Mouse (Mus musculus): Measurements from ENCODE around the gene Ccdc134. TPM values are rescaled to one million over a fixed set of nuclear protein-coding genes. Genes with fewer than 3 reads are reported as not detected.
A peak's percentile ranks its signal among the peaks of the same experiment; 100 is the strongest.

The Ccdc134 gene
- polyA plus RNA-seq, 1 experiment from 2014 or later: 18.4 TPM

DNA sequence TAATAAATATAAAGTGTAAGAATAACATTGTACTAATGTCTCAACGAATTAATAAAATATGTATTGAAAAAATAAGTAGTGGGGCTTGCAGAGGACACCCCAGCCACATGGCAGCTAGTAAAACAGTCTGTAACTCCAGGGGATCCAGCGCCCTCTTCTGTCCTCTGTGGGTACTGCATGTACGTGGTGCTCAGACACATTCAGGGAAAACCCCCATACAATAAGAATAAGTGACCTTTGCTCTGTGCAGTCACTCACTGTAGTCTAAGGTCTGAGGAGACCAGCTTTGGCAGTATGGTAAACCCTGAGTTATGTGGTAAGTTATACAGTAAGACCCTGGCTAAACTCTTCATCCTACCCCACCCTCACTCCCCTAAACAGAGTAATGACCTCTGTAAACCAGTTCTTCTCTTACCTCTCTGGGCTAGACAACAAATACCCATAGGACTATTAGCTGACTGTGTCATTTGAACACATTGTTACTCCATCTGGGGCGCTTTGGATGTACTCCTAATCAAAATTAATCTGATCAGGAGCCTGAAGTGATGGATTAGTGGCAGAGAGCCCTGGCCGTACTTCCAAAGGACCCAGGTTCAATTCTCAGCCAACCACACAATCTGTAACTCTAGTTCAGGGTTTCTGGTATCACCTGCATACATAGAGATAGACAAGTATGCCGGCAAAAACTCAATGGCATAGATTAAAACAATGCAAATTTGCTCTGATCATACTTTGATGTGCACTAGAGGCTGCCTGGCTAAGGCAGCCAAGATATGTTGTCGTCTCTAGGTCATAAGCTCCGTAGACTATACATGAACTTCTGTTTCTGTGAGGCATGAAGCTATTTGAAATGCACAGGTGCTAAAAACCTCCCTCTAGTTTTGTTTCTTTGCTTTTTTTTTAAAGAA, 37.9 kb downstream of the Ccdc134 start:
- WGBS: 58% methylated on average over 8 of the region's 8 CpGs
- Histone ChIP-seq H3K4me1 (peaks cover 28% of the 10 kb centered on the region), H3K9ac (replicated peaks) (no peak overlapping the region), H3K9me3 (no peaks in the 10 kb centered on the region), H3K36me3 (peaks cover 9% of the 10 kb centered on the region), H3K4me3 (no peak overlapping the region), H3K27ac (replicated peaks) (no peak overlapping the region), H3K27me3 (no peaks in the 10 kb centered on the region), H3K4me2 (replicated peaks) (no peak overlapping the region)
- ATAC-seq (replicated peaks): peak; percentile 55; the same call in 1 of the 2 replicates

DNA sequence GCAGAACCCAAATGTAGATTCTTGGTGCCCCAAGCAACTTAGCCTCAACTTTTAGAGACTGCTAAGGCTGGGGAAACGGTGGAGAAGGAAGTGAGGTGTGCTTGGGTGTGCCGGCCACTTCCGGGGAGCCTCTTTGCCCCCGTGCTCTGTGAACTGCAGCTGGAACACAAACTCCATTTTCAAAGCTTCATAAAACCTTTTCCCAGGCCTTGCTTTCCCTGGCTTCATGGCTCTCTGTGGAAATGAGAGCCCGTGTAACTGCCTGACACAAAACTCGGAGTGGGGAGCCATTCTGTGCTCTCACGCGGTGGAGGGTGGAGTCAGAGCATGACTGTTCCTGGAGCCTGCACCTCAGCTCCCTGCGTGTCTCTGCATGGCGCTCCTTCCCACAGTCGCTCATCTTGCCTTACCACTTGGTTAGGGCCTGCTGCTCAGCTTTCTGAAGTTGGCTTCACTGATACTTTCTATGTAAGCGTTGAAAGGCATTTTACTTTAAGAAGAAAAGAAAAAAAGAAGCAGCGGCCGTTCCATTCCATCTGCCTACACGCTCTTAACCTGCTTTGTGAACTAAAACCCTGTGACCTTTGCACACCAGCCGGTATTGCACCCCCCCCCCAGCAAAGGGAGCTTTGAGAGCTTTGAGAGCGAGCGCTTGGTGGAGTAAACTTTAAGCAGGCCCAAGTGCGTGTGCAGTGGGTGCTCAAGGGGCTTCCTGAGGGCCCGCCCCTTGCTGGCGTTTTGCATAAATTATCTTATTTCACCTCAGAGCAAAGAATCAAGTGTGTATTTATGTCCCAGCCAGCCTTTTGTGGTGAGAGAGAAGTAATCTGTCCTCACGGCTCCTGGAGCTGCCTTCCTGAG, 38.7 kb downstream of the Ccdc134 start:
- H3K4me2 ChIP-seq (replicated peaks): no peak overlapping the region
- H3K4me1 ChIP-seq: peaks cover 28% of the 10 kb centered on the region
- H3K27ac ChIP-seq (replicated peaks): peak overlapping the region; percentile 24; the same call in 1 of the 2 replicates
- H3K9ac ChIP-seq (replicated peaks): no peak overlapping the region
- H3K4me3 ChIP-seq: no peak overlapping the region
- ATAC-seq (replicated peaks): no peak
- no peaks in the 10 kb centered on the region for H3K27me3 ChIP-seq
- H3K9me3 ChIP-seq: no peaks in the 10 kb centered on the region
- H3K36me3 ChIP-seq: peaks cover 18% of the 10 kb centered on the region
- 45% methylated on average over 22 of the region's 22 CpGs for WGBS

DNA sequence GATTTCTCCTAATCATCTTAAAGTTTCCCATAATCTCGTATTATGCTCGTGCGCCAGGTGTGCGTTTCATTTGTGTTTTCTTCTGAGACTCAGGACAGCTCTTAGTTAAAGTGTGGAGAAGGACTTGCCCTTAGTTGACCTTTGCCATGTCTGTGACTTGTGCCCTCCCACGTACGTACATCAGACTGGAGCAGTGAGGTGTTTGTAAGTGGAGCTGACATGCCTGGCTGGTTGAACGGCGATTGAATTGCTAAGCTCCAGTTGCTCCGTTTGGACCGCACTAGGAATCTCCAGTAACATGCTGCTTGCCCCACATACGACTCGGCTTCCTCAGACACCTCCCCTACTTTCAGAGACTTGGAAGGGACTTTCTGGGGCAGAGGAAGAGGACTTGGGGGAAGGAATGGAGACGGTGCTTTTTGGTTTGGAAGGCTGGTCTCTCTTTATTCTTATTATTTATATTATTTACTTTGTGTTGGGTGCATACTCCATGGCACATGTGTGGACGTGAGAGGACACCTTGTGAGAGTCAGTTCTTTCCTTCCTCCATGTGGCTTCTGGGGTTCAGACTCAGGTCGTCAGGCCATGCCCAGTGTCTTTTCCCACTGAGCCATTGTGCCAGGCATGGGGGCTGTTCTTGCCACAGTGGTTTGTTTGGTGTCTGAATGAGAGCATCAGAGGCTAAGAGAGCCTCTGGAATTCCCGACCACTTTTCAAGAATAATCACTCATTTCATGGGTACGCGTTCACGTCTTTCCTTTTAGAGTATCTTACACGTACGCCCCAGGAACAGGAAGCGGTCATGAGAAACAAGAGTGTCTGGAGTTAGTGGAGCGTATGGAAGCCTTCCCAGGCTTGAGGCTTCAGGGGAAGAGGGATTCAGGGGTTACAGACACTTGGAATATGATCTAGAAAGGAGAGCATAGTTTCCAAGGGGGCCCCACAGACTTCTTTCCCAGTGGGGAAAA, 39.8 kb downstream of the Ccdc134 start:
- 71% methylated on average over 23 of the region's 23 CpGs for WGBS
- no peak for ATAC-seq (replicated peaks)
- Histone ChIP-seq H3K27me3 (no peaks in the 10 kb centered on the region), H3K4me1 (peaks cover 28% of the 10 kb centered on the region), H3K27ac (replicated peaks) (no peak overlapping the region), H3K36me3 (peaks cover 27% of the 10 kb centered on the region), H3K9me3 (no peaks in the 10 kb centered on the region), H3K9ac (replicated peaks) (no peak overlapping the region), H3K4me2 (replicated peaks) (no peak overlapping the region), H3K4me3 (no peak overlapping the region)

DNA sequence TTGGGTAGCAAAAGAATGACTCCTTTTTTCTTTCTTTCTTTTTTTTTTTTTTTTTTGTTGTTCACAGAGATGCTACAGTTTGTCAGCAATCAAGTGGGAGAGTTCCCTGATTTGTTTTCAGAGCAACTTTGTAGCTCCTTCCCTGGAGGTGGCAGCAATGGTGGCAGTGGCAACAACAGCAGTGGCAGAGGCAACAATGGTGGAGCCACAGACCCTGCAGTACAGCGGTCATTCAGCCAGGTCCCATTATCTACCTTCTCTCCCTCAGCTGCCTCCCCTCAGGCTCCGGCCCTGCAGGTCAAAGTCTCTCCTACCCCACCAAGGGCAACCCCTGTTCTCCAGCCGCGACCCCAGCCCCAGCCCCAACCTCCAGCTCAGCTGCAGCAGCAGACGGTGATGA, 41.9 kb downstream of the Ccdc134 start:
- Histone ChIP-seq H3K4me2 (replicated peaks) (no peak overlapping the region), H3K9me3 (no peaks in the 10 kb centered on the region), H3K4me1 (peaks cover 19% of the 10 kb centered on the region), H3K27me3 (no peaks in the 10 kb centered on the region), H3K27ac (replicated peaks) (no peak overlapping the region), H3K36me3 (peaks cover 46% of the 10 kb centered on the region), H3K4me3 (no peak overlapping the region), H3K9ac (replicated peaks) (no peak overlapping the region)
- 87% methylated on average over 5 of the region's 5 CpGs for WGBS
- ATAC-seq (replicated peaks): no peak

DNA sequence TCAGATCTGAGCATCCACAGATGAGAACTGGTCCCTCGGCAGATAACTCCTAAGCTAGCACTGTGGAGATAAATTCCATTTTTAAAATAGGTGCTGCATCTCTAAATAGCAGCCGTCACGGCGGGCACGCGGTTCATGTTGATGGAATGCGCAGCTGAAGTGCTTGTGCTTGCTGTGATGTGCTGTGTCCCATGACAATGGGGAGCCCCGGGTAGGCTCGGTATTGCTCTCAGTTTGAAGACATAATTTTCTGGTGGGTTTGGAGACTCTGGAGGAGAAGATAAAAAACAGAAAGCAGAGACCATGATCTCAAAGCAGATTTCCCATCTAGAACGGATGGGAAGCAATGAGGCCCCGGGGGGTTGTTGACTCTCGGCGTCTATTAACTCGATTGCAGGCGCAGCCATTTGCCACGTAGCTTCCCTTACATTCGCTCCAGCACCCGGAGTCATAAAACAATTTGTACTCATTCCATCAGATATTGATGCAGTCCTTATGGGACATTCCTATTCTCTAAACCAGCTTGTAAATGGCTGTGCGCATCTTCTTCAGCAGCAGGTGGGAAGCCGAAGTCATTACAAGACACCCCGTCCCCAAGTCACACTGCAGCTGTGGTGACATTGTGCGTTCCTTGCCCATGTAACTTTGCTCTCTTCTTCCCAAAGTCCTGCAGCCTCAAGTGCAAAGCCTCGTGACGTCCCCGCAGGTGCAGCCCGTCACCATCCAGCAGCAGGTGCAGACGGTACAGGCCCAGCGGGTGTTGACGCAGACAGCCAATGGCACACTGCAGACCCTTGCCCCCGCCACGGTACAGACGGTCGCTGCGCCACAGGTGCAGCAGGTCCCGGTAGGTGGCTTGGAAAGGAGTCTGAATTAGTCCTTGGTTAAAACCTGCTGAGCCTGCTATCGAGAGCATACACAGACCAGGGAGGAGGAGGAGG, 43.0 kb downstream of the Ccdc134 start:
- Histone ChIP-seq H3K36me3 (peaks cover 56% of the 10 kb centered on the region), H3K4me1 (peaks cover 15% of the 10 kb centered on the region), H3K9me3 (no peaks in the 10 kb centered on the region), H3K27ac (replicated peaks) (no peak overlapping the region), H3K4me3 (no peak overlapping the region), H3K27me3 (no peaks in the 10 kb centered on the region), H3K9ac (replicated peaks) (no peak overlapping the region), H3K4me2 (replicated peaks) (no peak overlapping the region)
- WGBS: 87% methylated on average over 36 of the region's 36 CpGs
- no peak for ATAC-seq (replicated peaks)

DNA sequence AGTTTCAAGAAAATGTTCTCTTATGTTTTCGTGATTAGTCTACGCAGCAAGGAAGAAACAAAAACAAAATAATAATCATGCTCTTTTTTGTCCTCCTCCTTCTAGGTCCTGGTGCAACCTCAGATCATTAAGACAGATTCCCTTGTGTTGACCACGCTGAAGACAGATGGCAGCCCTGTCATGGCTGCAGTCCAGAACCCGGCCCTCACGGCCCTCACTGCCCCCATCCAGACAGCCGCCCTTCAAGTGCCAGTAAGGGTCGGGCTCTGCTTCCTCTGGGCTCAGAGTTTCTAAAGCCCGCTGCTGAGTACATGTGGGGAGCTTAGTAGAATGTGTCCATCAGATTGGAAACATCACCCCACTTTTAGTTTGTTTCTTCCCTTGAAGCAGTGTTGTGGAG, 44.9 kb downstream of the Ccdc134 start:
- WGBS: 72% methylated on average over 8 of the region's 8 CpGs

DNA sequence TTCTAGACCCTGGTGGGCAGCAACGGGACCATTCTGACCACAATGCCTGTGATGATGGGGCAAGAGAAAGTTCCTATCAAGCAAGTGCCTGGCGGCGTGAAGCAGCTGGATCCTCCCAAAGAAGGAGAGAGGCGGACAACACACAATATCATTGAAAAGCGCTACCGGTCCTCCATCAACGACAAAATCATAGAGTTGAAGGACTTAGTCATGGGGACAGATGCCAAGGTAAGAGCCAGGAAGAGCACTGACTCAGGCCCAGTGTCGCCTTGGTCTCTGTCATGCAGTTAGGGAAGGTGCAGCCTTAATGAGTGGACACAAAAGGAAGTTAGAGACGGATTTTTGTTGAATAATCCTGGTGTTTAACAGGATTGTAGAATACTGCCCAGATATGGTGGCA, 47.4 kb downstream of the Ccdc134 start:
- peaks cover 94% of the 10 kb centered on the region for H3K36me3 ChIP-seq
- H3K27me3 ChIP-seq: no peaks in the 10 kb centered on the region
- no peak overlapping the region for H3K4me3 ChIP-seq
- H3K4me1 ChIP-seq: no peaks in the 10 kb centered on the region
- H3K27ac ChIP-seq (replicated peaks): no peak overlapping the region
- no peak overlapping the region for H3K4me2 ChIP-seq (replicated peaks)
- H3K9me3 ChIP-seq: no peaks in the 10 kb centered on the region
- WGBS: 95% methylated on average over 9 of the region's 9 CpGs
- no peak for ATAC-seq (replicated peaks)
- H3K9ac ChIP-seq (replicated peaks): no peak overlapping the region

More for the DNA sequence above, 44.9 kb downstream of the Ccdc134 start:
- Histone ChIP-seq H3K4me1 (no peaks in the 10 kb centered on the region), H3K27me3 (no peaks in the 10 kb centered on the region), H3K27ac (replicated peaks) (no peak overlapping the region), H3K36me3 (peaks cover 74% of the 10 kb centered on the region), H3K4me3 (no peak overlapping the region), H3K9me3 (no peaks in the 10 kb centered on the region), H3K4me2 (replicated peaks) (no peak overlapping the region), H3K9ac (replicated peaks) (no peak overlapping the region)
- ATAC-seq (replicated peaks): no peak

DNA sequence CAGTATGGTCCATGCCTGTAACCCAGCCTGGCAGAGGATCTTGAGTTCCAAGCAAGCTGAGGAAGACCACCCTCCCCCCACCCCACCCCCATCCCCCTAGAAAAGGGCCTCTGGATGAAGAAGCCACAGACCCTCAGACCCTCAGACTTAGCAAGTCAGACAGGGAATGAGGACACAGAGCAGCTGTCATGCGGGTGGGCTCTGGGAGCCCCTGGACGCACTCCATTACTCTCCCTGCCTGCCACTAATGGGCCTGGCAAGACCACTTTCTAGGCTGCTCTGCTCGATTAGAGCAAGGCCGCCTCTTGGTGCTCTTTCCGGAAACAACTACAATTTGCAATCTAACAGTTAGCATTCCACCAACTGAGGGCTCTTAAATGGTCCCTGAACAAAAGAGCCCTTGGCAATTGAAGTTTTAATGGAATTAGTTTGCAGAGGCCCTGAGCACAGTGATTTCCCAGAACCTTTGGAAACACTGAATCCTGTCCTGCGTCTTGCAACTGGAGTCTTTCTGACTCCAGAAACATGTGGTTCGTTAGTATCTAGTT, 50.1 kb downstream of the Ccdc134 start:
- H3K4me2 ChIP-seq (replicated peaks): no peak overlapping the region
- H3K4me1 ChIP-seq: no peaks in the 10 kb centered on the region
- H3K4me3 ChIP-seq: no peak overlapping the region
- no peak overlapping the region for H3K9ac ChIP-seq (replicated peaks)
- peaks cover 95% of the 10 kb centered on the region for H3K36me3 ChIP-seq
- WGBS: 82% methylated on average over 7 of the region's 7 CpGs
- H3K27me3 ChIP-seq: no peaks in the 10 kb centered on the region
- H3K27ac ChIP-seq (replicated peaks): no peak overlapping the region
- no peaks in the 10 kb centered on the region for H3K9me3 ChIP-seq
- no peak for ATAC-seq (replicated peaks)

DNA sequence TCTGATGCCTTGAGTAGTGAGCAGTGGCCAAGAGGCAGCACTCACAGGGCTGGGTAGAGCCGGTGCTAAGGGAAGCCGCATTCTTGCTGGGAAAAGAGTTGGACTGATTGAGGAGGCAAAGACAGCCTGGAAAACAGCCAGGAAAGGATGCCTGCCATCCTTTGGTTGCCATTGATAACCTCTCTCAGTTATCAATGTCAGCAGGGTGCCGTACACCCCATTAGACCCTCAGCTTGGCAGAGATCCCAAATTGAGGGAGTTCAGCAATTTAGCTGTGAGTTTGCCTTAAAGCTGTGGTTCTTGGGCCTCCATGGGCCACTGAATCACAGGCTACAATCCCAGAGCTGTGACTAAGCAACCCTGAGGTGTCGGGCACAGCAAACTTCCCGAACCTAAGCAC, 53.4 kb downstream of the Ccdc134 start:
- no peaks in the 10 kb centered on the region for H3K9me3 ChIP-seq
- no peak overlapping the region for H3K4me2 ChIP-seq (replicated peaks)
- peaks cover 99% of the 10 kb centered on the region for H3K36me3 ChIP-seq
- 77% methylated on average over 5 of the region's 5 CpGs for WGBS
- no peak for ATAC-seq (replicated peaks)
- no peak overlapping the region for H3K9ac ChIP-seq (replicated peaks)
- H3K27ac ChIP-seq (replicated peaks): no peak overlapping the region
- H3K27me3 ChIP-seq: no peaks in the 10 kb centered on the region
- no peak overlapping the region for H3K4me3 ChIP-seq
- no peaks in the 10 kb centered on the region for H3K4me1 ChIP-seq

DNA sequence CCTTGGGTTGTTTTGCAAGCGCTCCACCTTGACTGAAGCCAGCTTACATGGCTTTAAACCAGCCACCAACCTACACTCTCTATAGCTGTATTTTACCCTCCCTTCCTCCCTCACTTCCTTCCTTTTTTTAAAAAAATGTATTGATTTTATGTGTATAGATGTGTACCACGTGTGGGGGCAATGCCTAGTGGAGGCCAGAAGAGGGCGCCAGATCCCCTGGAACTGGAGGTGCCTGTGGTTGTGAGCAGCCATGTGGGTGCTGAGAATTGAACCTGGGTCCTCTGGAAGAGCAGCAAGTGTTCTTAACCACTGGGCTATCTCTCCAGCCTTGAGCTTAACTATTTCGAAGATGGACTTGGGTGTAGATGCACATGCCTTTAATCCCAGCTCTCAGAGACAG, 54.6 kb downstream of the Ccdc134 start:
- no peaks in the 10 kb centered on the region for H3K27me3 ChIP-seq
- no peak overlapping the region for H3K4me3 ChIP-seq
- H3K4me2 ChIP-seq (replicated peaks): no peak overlapping the region
- peaks cover 99% of the 10 kb centered on the region for H3K36me3 ChIP-seq
- H3K27ac ChIP-seq (replicated peaks): no peak overlapping the region
- no peak for ATAC-seq (replicated peaks)
- H3K9me3 ChIP-seq: no peaks in the 10 kb centered on the region
- 98% methylated on average over 4 of the region's 4 CpGs for WGBS
- H3K4me1 ChIP-seq: no peaks in the 10 kb centered on the region
- no peak overlapping the region for H3K9ac ChIP-seq (replicated peaks)

Measured in forebrain, embryonic 15.5 days (tissue).